Mouse (Mus musculus) G1E-ER4 (cell line): Measurements from ENCODE around the gene Eif3m. TPM values are rescaled to one million over a fixed set of nuclear protein-coding genes. Genes with fewer than 3 reads are reported as not detected.
A peak's percentile ranks its signal among the peaks of the same experiment; 100 is the strongest.

Experiments
- GATA1 ChIP-seq: IDR thresholded peaks from one replicate; pipeline ENCODE4 v1.8.0; 2012; ENCODE audit warnings: low read length, inconsistent platforms
- polyA plus RNA-seq: library from polyadenylated mRNA; stranded (reverse); fragments of >175 nt; gene quantifications from 2 replicates; pipeline ENCODE4 v1.2.3, GENCODE M21; 2012

Eif3m gene
- polyA plus RNA-seq, 1 experiment, result 9.9 TPM

DNA sequence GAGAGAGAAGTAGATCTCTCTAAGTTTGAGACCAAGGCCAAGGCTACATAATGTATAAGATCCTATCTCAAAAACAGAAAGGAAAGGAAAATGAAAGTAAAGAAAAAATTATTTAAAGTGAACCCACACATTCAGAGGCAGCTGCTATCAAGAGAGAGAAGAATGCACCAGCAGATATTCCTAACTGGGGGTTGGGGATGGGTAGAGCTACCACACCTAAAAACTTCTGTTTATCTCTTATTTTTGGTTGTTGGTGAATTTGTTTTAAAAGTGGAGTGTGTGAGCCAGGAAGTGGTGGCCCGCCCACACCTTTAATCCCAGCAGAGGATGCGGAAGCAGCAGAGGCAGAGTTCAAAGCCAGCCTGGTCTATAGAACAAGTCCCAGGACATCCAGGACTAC, 5.0 kb upstream of the Eif3m start:
- peak; percentile 46 for TF ChIP-seq GATA1

DNA sequence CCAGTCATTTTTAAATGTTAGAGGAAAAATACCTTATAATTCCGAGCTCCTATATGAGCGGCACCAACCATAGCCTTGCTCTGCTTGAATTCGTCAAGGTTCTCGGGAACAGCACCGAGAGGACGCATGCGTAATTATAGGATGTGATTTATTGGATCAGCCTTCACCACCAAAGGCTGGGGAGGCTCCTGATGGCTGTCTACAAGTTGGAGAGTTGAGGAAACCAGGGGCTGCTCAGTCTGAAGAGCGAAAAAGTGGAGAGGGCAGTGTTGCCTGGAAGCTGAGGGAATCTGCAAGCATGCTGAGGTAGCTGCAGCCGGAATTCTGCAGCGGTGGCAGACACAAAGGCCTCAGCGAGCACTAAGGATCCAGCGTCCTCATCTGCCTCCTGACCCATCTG, 4.4 kb upstream of the Eif3m start:
- no peak for TF ChIP-seq GATA1

- no peak for TF ChIP-seq GATA1
Observed at GRCm38 (mm10) chr2:105019457-105019856, 2.6 kb upstream of the Eif3m start.

DNA sequence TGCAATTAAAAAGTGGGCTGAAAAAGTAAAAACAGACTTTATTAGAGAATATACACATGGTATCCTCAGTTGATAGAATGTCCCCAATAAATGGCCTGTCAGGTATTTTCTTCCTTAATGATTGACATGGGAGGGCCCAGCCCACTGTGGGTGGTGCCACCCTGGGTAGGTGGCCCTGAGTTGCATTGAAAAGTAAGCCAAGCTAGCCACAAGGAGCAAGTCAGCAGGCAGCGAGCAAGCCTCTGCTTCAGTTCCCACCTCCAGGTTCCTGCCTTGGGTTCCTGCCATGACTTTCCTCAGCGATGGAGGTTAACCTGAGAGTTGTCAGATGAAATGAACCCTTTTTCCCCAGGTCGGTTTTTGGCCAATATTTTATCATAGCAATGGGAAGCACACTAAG, 922 bp upstream of the Eif3m start:
- TF ChIP-seq GATA1, result no peak

- no peak for TF ChIP-seq GATA1
Observed at GRCm38 (mm10) chr2:105016192-105016966, 501 bp downstream of the Eif3m start.

DNA sequence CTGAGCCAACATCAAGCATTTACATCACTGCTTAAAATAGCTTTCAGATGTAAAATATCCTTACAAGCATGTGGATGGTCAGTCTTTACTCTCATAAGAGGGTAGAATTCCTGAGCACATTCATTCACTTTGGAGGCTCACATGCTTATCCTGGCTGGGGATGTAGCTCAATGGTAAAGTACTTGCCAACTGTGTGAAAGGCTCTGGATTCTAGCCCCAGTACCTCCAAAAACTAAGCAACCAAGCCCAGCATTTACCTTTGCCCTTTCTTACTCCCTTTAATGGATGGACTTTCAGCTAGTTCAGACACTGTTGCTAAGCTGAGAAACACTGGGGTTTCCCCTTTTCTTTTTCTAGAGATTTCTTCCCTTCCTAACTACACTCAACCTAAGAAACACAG, 9.6 kb downstream of the Eif3m start:
- no peak for TF ChIP-seq GATA1

DNA sequence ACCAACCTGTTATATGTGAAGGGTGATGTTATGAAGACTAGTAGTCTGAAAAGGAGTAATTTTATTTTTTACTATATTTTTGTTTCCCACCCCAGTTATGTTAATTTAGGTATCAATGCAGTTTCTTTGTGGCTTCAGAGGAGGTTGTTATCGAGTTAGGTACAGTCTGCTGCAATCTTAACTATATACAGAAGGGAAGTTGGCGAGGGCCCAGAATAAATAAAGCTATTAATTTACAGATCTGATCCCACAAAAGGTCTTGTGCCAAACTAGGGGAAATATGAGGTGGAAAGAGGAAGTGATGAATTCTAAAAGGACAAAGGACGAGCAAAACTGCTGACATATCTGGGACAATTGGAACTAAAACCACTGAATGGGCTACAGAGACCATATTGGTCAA, 20.7 kb downstream of the Eif3m start:
- no peak for TF ChIP-seq GATA1

- TF ChIP-seq GATA1, result no peak
Observed at GRCm38 (mm10) chr2:104994436-104994835, 22.4 kb downstream of the Eif3m start.

DNA sequence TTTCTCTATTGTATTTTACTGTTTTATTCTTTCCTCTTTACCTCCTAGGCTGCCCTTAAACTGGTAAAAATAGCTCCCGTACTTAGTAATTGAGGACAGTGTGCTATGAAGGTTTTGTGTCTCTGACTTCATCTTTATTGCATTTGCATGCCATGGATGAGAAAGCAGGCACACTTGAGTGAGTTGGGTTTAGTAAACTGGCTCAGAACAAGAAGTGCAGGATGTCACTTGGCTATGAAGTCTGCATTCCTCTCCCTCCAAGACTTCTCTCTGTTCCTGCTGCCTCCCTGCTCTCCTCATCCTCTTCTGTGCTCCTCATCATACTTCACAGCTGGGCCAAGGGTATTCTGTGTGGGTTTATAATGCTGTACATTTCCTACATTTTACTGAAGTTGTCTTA, 27.9 kb downstream of the Eif3m start:
- no peak for TF ChIP-seq GATA1

DNA sequence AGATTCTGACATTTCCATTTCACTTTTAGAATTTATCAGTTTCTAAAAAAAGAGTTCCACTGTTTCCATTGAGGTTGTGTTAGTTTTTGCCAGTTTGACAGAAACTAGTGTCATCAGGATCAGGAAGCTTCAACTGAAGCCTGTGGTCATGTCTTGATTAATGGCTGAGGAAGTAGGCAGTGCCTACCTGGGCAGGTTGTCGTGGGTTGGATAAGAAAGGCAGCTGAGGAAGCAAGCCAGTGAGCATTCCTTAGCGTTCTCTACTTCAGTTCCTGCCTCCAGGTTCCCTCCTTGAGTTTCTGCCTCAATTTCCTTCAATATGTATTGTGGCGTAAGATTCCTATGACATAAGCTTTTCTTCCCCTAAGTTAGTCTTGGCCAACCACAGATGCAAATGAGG, 31.1 kb downstream of the Eif3m start:
- TF ChIP-seq GATA1, result no peak

DNA sequence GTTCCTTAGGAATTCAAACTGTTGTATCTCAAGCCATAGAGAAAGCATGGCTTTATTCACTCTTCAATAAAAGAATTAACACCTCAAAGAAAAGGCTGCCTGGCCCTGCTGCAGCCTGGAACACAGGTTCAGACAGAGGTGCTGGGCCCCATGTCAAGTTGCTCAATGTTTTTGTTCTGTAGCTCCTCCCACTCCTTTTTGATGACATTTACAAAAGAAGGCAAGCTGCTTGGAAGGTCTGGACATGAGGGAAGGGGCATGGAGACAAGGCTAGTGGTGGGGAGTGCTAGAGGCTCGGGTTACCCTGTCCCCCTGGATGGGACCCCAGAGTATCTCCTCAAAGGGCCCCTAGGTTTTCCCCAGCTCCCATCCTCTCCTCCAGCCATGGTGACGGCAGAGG, 35.2 kb downstream of the Eif3m start:
- TF ChIP-seq GATA1, result no peak

GRCm38 (mm10) chr2:104964492-104964891, 52.4 kb downstream of the Eif3m start:
- TF ChIP-seq GATA1, result no peak

Other genes starting within 250 kb of the Eif3m start
- gene Qser1, start 200.3 kb downstream of the Eif3m start, polyA plus RNA-seq, result 2.3 and 2.9 TPM in 2 replicates
- gene Prrg4, start 167.2 kb downstream of the Eif3m start, polyA plus RNA-seq, result not detected in 2 replicates
- 0.43 TPM in 1 of 2 replicates, not detected in the other for gene Ccdc73, start 149.3 kb downstream of the Eif3m start, polyA plus RNA-seq
- gene Gm11060, start 74.9 kb upstream of the Eif3m start, polyA plus RNA-seq, result not detected in 2 replicates
- not detected in 2 replicates for gene Wt1, start 109.4 kb upstream of the Eif3m start, polyA plus RNA-seq
- gene Them7, start 207.2 kb upstream of the Eif3m start, polyA plus RNA-seq, result not detected in 2 replicates